Mouse (Mus musculus) monocyte, adult 5-6 weeks (primary cell): ENCODE results near the gene Rmdn2. TPM values are rescaled to one million over a fixed set of nuclear protein-coding genes. Genes with fewer than 3 reads are reported as not detected.

ENCODE experiments used
- ATAC-seq: fragments of 153-309, 156-312 bp; replicated peaks from 2 replicates; pipeline ENCODE4 v1.8.0; 2017; ENCODE audit warnings: mild to moderate bottlenecking; ENCODE audit not compliant: low TSS enrichment, insufficient number of reproducible peaks, severe bottlenecking, poor library complexity, low FRiP score
- total RNA-seq: library from RNA; stranded (forward); fragments of 200-1000, 200-491, 200-594 nt; gene quantifications from 3 replicates; pipeline ENCODE4 v1.2.3, GENCODE M21; 2017

The Rmdn2 gene
- total RNA-seq, 1 experiment from 2014 or later: 15.0 TPM

- no peak for ATAC-seq
Observed at GRCm38 (mm10) chr17:79610163-79610755, 1.4 kb upstream of the Rmdn2 start.

- peak; percentile 62 for ATAC-seq
Observed at GRCm38 (mm10) chr17:79614691-79615588, 3.3 kb downstream of the Rmdn2 start.

- no peak for ATAC-seq
Observed at GRCm38 (mm10) chr17:79615897-79616296, 4.2 kb downstream of the Rmdn2 start.

- no peak for ATAC-seq
Observed at GRCm38 (mm10) chr17:79616621-79617020, 5.0 kb downstream of the Rmdn2 start.

- no peak for ATAC-seq
Observed at GRCm38 (mm10) chr17:79618455-79618854, 6.8 kb downstream of the Rmdn2 start.

- ATAC-seq: no peak
Observed at GRCm38 (mm10) chr17:79618984-79619383, 7.3 kb downstream of the Rmdn2 start.

GRCm38 (mm10) chr17:79622050-79622449 lies 10.4 kb downstream of the Rmdn2 start:
- ATAC-seq: no peak

- ATAC-seq: no peak
Observed at GRCm38 (mm10) chr17:79622574-79622973, 10.9 kb downstream of the Rmdn2 start.

- ATAC-seq: no peak
Observed at GRCm38 (mm10) chr17:79623841-79624240, 12.2 kb downstream of the Rmdn2 start.

GRCm38 (mm10) chr17:79626241-79626816 lies 14.7 kb downstream of the Rmdn2 start:
- no peak for ATAC-seq

- no peak for ATAC-seq
Observed at GRCm38 (mm10) chr17:79649893-79650292, 38.2 kb downstream of the Rmdn2 start.

GRCm38 (mm10) chr17:79650297-79650696 lies 38.6 kb downstream of the Rmdn2 start:
- no peak for ATAC-seq

GRCm38 (mm10) chr17:79653171-79653570 lies 41.5 kb downstream of the Rmdn2 start:
- ATAC-seq: no peak

- no peak for ATAC-seq
Observed at GRCm38 (mm10) chr17:79654187-79654586, 42.5 kb downstream of the Rmdn2 start.

GRCm38 (mm10) chr17:79657785-79658184 lies 46.1 kb downstream of the Rmdn2 start:
- ATAC-seq: no peak

- ATAC-seq: no peak
Observed at GRCm38 (mm10) chr17:79658452-79658851, 46.8 kb downstream of the Rmdn2 start.

- ATAC-seq: no peak
Observed at GRCm38 (mm10) chr17:79658863-79659262, 47.2 kb downstream of the Rmdn2 start.

GRCm38 (mm10) chr17:79661387-79661786 lies 49.7 kb downstream of the Rmdn2 start:
- ATAC-seq: no peak

GRCm38 (mm10) chr17:79661848-79662247 lies 50.2 kb downstream of the Rmdn2 start:
- ATAC-seq: peak; percentile 74
